Mouse (Mus musculus) embryonic facial prominence, embryonic 15.5 days (tissue): ENCODE results near the gene Sfpq. TPM values are rescaled to one million over a fixed set of nuclear protein-coding genes. Genes with fewer than 3 reads are reported as not detected.

Experiments used
- ATAC-seq: fragments of 200-750 bp; cut with Nextera tagmentation; 2 replicates; pipeline ENCODE4 v1.8.0; 2017; ENCODE audit warnings: low read depth, moderate TSS enrichment; ENCODE audit not compliant: insufficient number of reproducible peaks, low FRiP score, low TSS enrichment
- H3K27ac ChIP-seq: fragments of 300-500 bp; sonication (generic); replicated peaks from 2 replicates; pipeline ENCODE4 v1.5.1; 2015; ENCODE audit warnings: mild to moderate bottlenecking, inconsistent platforms
- H3K27me3 ChIP-seq: fragments of 300-500 bp; sonication (generic); 2 replicates; pipeline ENCODE4 v1.6.1; 2015; ENCODE audit warnings: inconsistent platforms
- H3K36me3 ChIP-seq: fragments of 300-500 bp; sonication (generic); 2 replicates; pipeline ENCODE4 v1.6.1; 2015; ENCODE audit warnings: mild to moderate bottlenecking, inconsistent platforms
- H3K4me1 ChIP-seq: fragments of 300-500 bp; sonication (generic); 2 replicates; pipeline ENCODE4 v1.6.1; 2015; ENCODE audit warnings: inconsistent platforms
- H3K4me2 ChIP-seq: fragments of 300-500 bp; sonication (generic); replicated peaks from 2 replicates; pipeline ENCODE4 v1.6.1; 2015; ENCODE audit warnings: mild to moderate bottlenecking, inconsistent platforms
- H3K4me3 ChIP-seq: fragments of 300-500 bp; sonication (generic); replicated peaks from 2 replicates; pipeline ENCODE4 v1.5.1; 2015; ENCODE audit warnings: mild to moderate bottlenecking, inconsistent platforms
- H3K9ac ChIP-seq: fragments of 300-500 bp; sonication (generic); 2 replicates; pipeline ENCODE4 v1.6.1; 2015; ENCODE audit warnings: inconsistent platforms
- H3K9me3 ChIP-seq: fragments of 300-500 bp; sonication (generic); replicated peaks from 2 replicates; pipeline ENCODE4 v1.6.1; 2016; ENCODE audit warnings: inconsistent platforms
- WGBS: fragments of 180-500 bp; shearing (Covaris S2); methylation state at CpG from one replicate; pipeline ENCODE4 v1.1.7; 2015; 5-methylcytosine and 5-hydroxymethylcytosine counted together
- polyA plus RNA-seq: library from polyadenylated mRNA; unstranded; fragments of >200 nt; fragmentation: Nextera tagmentation; extraction: Ambion mirVana; gene quantifications from 2 replicates; pipeline ENCODE4 v1.2.1, GENCODE M21; 2015

The Sfpq gene
- polyA plus RNA-seq, 1 experiment from 2014 or later: 76.4 TPM

- Histone ChIP-seq H3K27me3 (no peaks in the 10 kb centered on the region), H3K27ac (no peak overlapping the region), H3K9me3 (no peaks in the 10 kb centered on the region), H3K9ac (no peak overlapping the region), H3K4me3 (no peak overlapping the region), H3K4me2 (no peak overlapping the region), H3K36me3 (peaks cover 72% of the 10 kb centered on the region), H3K4me1 (no peaks in the 10 kb centered on the region)
- 93% methylated on average over 3 of the region's 3 CpGs for WGBS
- no peak for ATAC-seq
Measured at GRCm38 (mm10) chr4:127037158-127037557, 16.0 kb downstream of the Sfpq start.

GRCm38 (mm10) chr4:127037908-127038827 lies 17.0 kb downstream of the Sfpq start:
- peaks cover 63% of the 10 kb centered on the region for H3K36me3 ChIP-seq
- no peak overlapping the region for H3K9ac ChIP-seq
- H3K4me3 ChIP-seq: no peak overlapping the region
- H3K9me3 ChIP-seq: no peaks in the 10 kb centered on the region
- no peaks in the 10 kb centered on the region for H3K27me3 ChIP-seq
- no peak overlapping the region for H3K27ac ChIP-seq
- 74% methylated on average over 8 of the region's 8 CpGs for WGBS
- no peaks in the 10 kb centered on the region for H3K4me1 ChIP-seq
- no peak for ATAC-seq
- H3K4me2 ChIP-seq: no peak overlapping the region

GRCm38 (mm10) chr4:127038828-127039349 lies 17.8 kb downstream of the Sfpq start:
- Histone ChIP-seq H3K9me3 (no peaks in the 10 kb centered on the region), H3K9ac (no peak overlapping the region), H3K27ac (no peak overlapping the region), H3K27me3 (no peaks in the 10 kb centered on the region), H3K4me1 (no peaks in the 10 kb centered on the region), H3K4me2 (no peak overlapping the region), H3K36me3 (peaks cover 62% of the 10 kb centered on the region), H3K4me3 (no peak overlapping the region)
- 91% methylated on average over 3 of the region's 3 CpGs for WGBS
- ATAC-seq: no peak

GRCm38 (mm10) chr4:127039871-127040483 lies 18.9 kb downstream of the Sfpq start:
- no peaks in the 10 kb centered on the region for H3K4me1 ChIP-seq
- no peak overlapping the region for H3K9ac ChIP-seq
- no peaks in the 10 kb centered on the region for H3K27me3 ChIP-seq
- ATAC-seq: no peak
- WGBS: 69% methylated on average over 3 of the region's 3 CpGs
- H3K36me3 ChIP-seq: peaks cover 64% of the 10 kb centered on the region
- H3K27ac ChIP-seq: no peak overlapping the region
- H3K4me2 ChIP-seq: no peak overlapping the region
- H3K9me3 ChIP-seq: no peaks in the 10 kb centered on the region
- H3K4me3 ChIP-seq: no peak overlapping the region

GRCm38 (mm10) chr4:127043540-127043939 lies 22.4 kb downstream of the Sfpq start:
- Histone ChIP-seq H3K4me2 (no peak overlapping the region), H3K9ac (no peak overlapping the region), H3K36me3 (peaks cover 60% of the 10 kb centered on the region), H3K4me3 (no peak overlapping the region), H3K9me3 (no peaks in the 10 kb centered on the region), H3K27me3 (no peaks in the 10 kb centered on the region), H3K4me1 (no peaks in the 10 kb centered on the region), H3K27ac (no peak overlapping the region)
- no peak for ATAC-seq
- 81% methylated on average over 4 of the region's 4 CpGs for WGBS

- WGBS: 78% methylated on average over 8 of the region's 8 CpGs
- Histone ChIP-seq H3K4me1 (no peaks in the 10 kb centered on the region), H3K9ac (no peak overlapping the region), H3K27me3 (no peaks in the 10 kb centered on the region), H3K9me3 (no peaks in the 10 kb centered on the region), H3K4me2 (no peak overlapping the region), H3K36me3 (peaks cover 61% of the 10 kb centered on the region), H3K27ac (no peak overlapping the region), H3K4me3 (no peak overlapping the region)
- ATAC-seq: no peak
Measured at GRCm38 (mm10) chr4:127051121-127051520, 30.0 kb downstream of the Sfpq start.

- H3K4me1 ChIP-seq: no peaks in the 10 kb centered on the region
- H3K9me3 ChIP-seq: no peaks in the 10 kb centered on the region
- WGBS: 95% methylated on average over 5 of the region's 5 CpGs
- H3K9ac ChIP-seq: no peak overlapping the region
- H3K4me3 ChIP-seq: no peak overlapping the region
- H3K4me2 ChIP-seq: no peak overlapping the region
- H3K27me3 ChIP-seq: no peaks in the 10 kb centered on the region
- ATAC-seq: no peak
- H3K36me3 ChIP-seq: peaks cover 55% of the 10 kb centered on the region
- no peak overlapping the region for H3K27ac ChIP-seq
Measured at GRCm38 (mm10) chr4:127053071-127053470, 31.9 kb downstream of the Sfpq start.

GRCm38 (mm10) chr4:127054522-127055198 lies 33.5 kb downstream of the Sfpq start:
- 85% methylated on average over 7 of the region's 7 CpGs for WGBS
- peaks cover 48% of the 10 kb centered on the region for H3K36me3 ChIP-seq
- H3K4me3 ChIP-seq: no peak overlapping the region
- no peaks in the 10 kb centered on the region for H3K9me3 ChIP-seq
- no peak for ATAC-seq
- H3K27ac ChIP-seq: no peak overlapping the region
- no peak overlapping the region for H3K9ac ChIP-seq
- no peaks in the 10 kb centered on the region for H3K27me3 ChIP-seq
- H3K4me1 ChIP-seq: 0 out of 2 replicates have a peak, but pooled peaks cover under 1% of the 10 kb centered on the region
- no peak overlapping the region for H3K4me2 ChIP-seq

GRCm38 (mm10) chr4:127060585-127061290 lies 39.6 kb downstream of the Sfpq start, which contains the start of gene Zmym1:
Gene Zmym1, minus strand, starts transcription at chr4:127061152.
- ATAC-seq: peak; percentile 90
- peaks cover 16% of the 10 kb centered on the region for H3K36me3 ChIP-seq
- H3K4me3 ChIP-seq: peak within 1 kb of the TSS; percentile 83
- no peaks in the 10 kb centered on the region for H3K9me3 ChIP-seq
- no peaks in the 10 kb centered on the region for H3K27me3 ChIP-seq
- H3K9ac ChIP-seq: peak within 1 kb of the TSS; percentile 70
- H3K4me1 ChIP-seq: 0 out of 2 replicates have a peak, but pooled peaks cover 6% of the 10 kb centered on the region
- 0 out of 2 replicates have a peak within 1 kb of the TSS, but pooled peaks have one; percentile 51 for H3K27ac ChIP-seq
- WGBS: 1% methylated on average over 38 of the region's 38 CpGs
- H3K4me2 ChIP-seq: peak within 1 kb of the TSS; percentile 59

GRCm38 (mm10) chr4:127064051-127064450 lies 42.9 kb downstream of the Sfpq start:
- ATAC-seq: no peak
- H3K9me3 ChIP-seq: no peaks in the 10 kb centered on the region
- H3K27me3 ChIP-seq: no peaks in the 10 kb centered on the region
- H3K36me3 ChIP-seq: no peaks in the 10 kb centered on the region
- 0 out of 2 replicates have a peak, but pooled peaks cover 6% of the 10 kb centered on the region for H3K4me1 ChIP-seq
- H3K4me3 ChIP-seq: no peak overlapping the region
- WGBS: 46% methylated on average over 1 of the region's 1 CpGs
- H3K9ac ChIP-seq: no peak overlapping the region
- H3K27ac ChIP-seq: no peak overlapping the region
- H3K4me2 ChIP-seq: no peak overlapping the region
